Mouse (Mus musculus): Measurements from ENCODE around the gene Pidd1.
"Not testable (repeated sequence)": the region's sequence is repeated elsewhere in the genome, so short reads cannot be mapped to it uniquely, and the experiment has no call there.

Pidd1 gene

GRCm38 (mm10) chr7:141458661-141459060 lies 14.8 kb upstream of the Pidd1 start:
- peak; percentile 13 for DNase-seq (ENCODE audit: extremely low spot score, low spot score)

GRCm38 (mm10) chr7:141457986-141458660 lies 14.3 kb upstream of the Pidd1 start:
- DNase-seq (ENCODE audit: extremely low spot score, low spot score): peak; percentile 40

GRCm38 (mm10) chr7:141457236-141457635 lies 13.4 kb upstream of the Pidd1 start:
- no peak for DNase-seq (ENCODE audit: extremely low spot score, low spot score)

- DNase-seq (ENCODE audit: extremely low spot score, low spot score): no peak
These were observed 12.9 kb upstream of the Pidd1 start for GRCm38 (mm10) chr7:141456739-141457138.

- DNase-seq (ENCODE audit: extremely low spot score, low spot score): peak; percentile 39
These were observed 11.9 kb upstream of the Pidd1 start for GRCm38 (mm10) chr7:141455610-141456314.

GRCm38 (mm10) chr7:141454967-141455551 lies 11.2 kb upstream of the Pidd1 start, which contains the start of gene Pnpla2:
Pnpla2 (plus strand) TSS chr7:141455198.
- peak; percentile 88 for DNase-seq (ENCODE audit: extremely low spot score, low spot score)

- no peak for DNase-seq (ENCODE audit: extremely low spot score, low spot score)
These were observed 9.8 kb upstream of the Pidd1 start for GRCm38 (mm10) chr7:141453636-141454035.

GRCm38 (mm10) chr7:141451928-141452327 lies 8.1 kb upstream of the Pidd1 start:
- DNase-seq (ENCODE audit: extremely low spot score, low spot score): no peak

- DNase-seq (ENCODE audit: extremely low spot score, low spot score): peak; percentile 94
These were observed 3.5 kb upstream of the Pidd1 start, which contains the start of gene Rplp2 for GRCm38 (mm10) chr7:141447110-141447991. Rplp2 (plus strand) TSS chr7:141447370.

GRCm38 (mm10) chr7:141446374-141446773 lies 2.5 kb upstream of the Pidd1 start:
- DNase-seq (ENCODE audit: extremely low spot score, low spot score): not testable (repeated sequence)

GRCm38 (mm10) chr7:141443081-141443821 lies 574 bp downstream of the Pidd1 start:
- DNase-seq (ENCODE audit: extremely low spot score, low spot score): peak; percentile 70

- no peak for DNase-seq (ENCODE audit: extremely low spot score, low spot score)
These were observed 1.6 kb downstream of the Pidd1 start for GRCm38 (mm10) chr7:141442199-141442598.

GRCm38 (mm10) chr7:141441460-141441859 lies 2.4 kb downstream of the Pidd1 start:
- no peak for DNase-seq (ENCODE audit: extremely low spot score, low spot score)

GRCm38 (mm10) chr7:141440613-141441012 lies 3.2 kb downstream of the Pidd1 start:
- no peak for DNase-seq (ENCODE audit: extremely low spot score, low spot score)

GRCm38 (mm10) chr7:141439811-141440210 lies 4.0 kb downstream of the Pidd1 start:
- DNase-seq (ENCODE audit: extremely low spot score, low spot score): no peak

- DNase-seq (ENCODE audit: extremely low spot score, low spot score): no peak
These were observed 4.6 kb downstream of the Pidd1 start for GRCm38 (mm10) chr7:141439140-141439679.

GRCm38 (mm10) chr7:141438201-141438968 lies 5.4 kb downstream of the Pidd1 start:
- no peak for DNase-seq (ENCODE audit: extremely low spot score, low spot score)

GRCm38 (mm10) chr7:141437178-141438120 lies 6.4 kb downstream of the Pidd1 start, which contains the start of gene Slc25a22:
Slc25a22 (minus strand) TSS chr7:141437892.
- peak; percentile 88 for DNase-seq (ENCODE audit: extremely low spot score, low spot score)
